Mouse (Mus musculus) heart, adult 10 weeks (tissue): ENCODE data around the gene Olfr684. TPM values are rescaled to one million over a fixed set of nuclear protein-coding genes. Genes with fewer than 3 reads are reported as not detected.

Experiments used
- polyA plus RNA-seq: library from polyadenylated mRNA; stranded (reverse); fragments of 350-450 nt; fragmentation: Illumina TruSeq; extraction: RNeasy Lipid Tissue Mini Kit (QIAGEN cat#74804); gene quantifications from one replicate; pipeline ENCODE4 v1.2.3, GENCODE M21; 2014; ENCODE audit warnings: low read depth, low replicate concordance

The Olfr684 gene
- polyA plus RNA-seq = not detected

DNA sequence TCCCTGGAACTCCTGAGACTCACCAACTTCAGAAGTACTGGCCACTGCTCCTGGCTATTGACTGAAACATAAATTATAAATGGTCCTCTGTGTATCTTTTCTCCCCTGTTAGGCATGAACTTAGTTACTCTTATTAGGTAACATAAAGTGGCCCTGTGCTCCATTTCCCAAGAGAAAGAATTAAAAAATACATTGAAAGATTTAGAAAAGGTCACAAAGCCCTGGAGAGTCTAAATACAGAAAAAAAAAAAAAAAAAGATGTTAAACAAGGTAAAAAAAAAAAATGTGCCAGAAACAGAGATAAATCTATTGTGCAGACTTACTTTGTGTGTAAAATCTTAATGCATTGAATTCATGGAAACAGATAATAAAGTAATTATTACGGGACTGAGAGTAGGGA lies at the start of gene Olfr684:
Olfr684 (minus strand) TSS at position 101 of the 400 bp plus-strand sequence.

DNA sequence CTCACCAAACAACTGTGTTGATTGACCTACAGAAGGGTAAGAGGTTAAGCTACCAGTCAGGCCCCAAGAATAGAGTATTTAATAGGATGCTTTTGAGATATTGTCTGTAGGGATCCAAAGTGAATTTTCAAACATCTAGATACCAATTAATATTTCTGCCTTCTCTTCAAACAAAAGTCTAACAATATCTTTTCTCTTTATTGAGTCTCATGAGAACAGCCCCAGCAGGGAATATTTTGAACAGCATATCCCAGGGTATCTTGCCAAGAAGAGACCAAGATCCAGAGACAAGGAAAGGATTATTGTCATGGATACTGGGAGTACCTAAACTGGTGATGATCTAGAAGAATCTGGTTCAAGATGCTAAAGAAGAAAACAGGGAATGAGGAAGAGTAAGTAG lies 43.9 kb upstream of the Olfr684 start, which contains the start of gene Olfr686:
Olfr686 (minus strand) TSS at position 101 of the 400 bp plus-strand sequence.

DNA sequence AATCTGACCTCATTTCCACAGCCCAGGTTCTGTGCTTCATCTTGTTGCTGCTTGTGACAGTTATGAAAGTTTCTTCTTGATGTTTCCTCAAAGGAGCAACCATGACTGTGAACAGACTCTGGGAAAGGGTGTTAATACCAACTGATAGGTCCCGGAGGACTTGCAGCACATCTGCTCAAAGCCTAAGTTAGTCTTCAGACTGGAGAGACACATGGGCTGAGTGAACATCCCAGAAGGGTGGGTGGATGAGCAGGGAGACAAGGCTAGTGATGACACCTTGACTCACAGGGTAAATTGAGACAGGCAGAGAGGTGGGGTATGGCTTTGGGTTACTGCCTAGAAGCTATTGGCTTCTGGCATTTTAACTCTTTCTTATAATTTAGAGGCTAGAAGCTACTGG lies 22.5 kb upstream of the Olfr684 start, which contains the start of gene Olfr685:
Olfr685 (minus strand) TSS at position 101 of the 400 bp plus-strand sequence.

DNA sequence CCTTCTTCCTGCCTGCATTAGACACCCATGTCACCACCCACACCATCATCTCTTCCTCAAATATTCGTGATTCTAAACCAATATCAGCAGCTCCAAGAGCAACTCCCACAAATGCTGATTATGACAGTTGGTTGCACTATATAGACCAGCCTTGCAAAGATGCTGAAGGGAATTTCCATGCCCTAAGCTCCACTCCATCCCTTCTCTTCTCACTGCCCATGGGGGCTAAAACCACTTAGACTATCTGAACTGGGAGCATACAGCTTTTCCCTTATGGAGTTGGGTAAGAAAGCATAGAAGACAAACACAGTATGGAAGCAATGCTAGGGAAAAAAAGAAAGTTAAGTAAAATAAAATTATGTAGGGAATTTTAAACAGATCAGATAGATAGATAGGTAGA lies 16.5 kb downstream of the Olfr684 start, which contains the start of gene Olfr683:
Olfr683 (minus strand) TSS at position 101 of the 400 bp plus-strand sequence.

DNA sequence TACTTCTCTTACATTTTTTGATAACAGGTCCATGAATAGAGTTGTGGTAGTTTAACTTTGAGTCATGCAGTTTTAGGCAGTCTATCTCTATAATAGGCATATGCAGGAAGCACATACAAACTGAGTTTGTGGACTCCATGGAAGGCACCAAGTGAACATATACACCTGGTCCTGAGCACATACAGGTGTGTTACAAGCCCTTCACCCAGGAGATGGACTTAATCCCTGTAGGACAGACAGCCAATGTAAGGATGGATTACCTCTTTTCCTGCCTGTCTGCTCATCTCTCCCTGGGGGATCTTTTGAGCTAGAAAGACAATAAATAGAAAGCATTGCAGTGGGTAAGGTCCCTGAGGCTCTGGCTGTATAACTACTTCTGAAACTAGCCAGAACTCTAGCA lies 46.9 kb downstream of the Olfr684 start, which contains the start of gene Olfr681:
Olfr681 (plus strand) TSS at position 301 of the 400 bp plus-strand sequence.

Other genes starting within 250 kb of the Olfr684 start
- not detected for gene Olfr667, start 242.2 kb downstream of the Olfr684 start, polyA plus RNA-seq
- gene Olfr668, start 235.6 kb downstream of the Olfr684 start, polyA plus RNA-seq = not detected
- gene Olfr669, start 229.4 kb downstream of the Olfr684 start, polyA plus RNA-seq = not detected
- gene Olfr670, start 201.0 kb downstream of the Olfr684 start, polyA plus RNA-seq = not detected
- gene Olfr671, start 184.5 kb downstream of the Olfr684 start, polyA plus RNA-seq = not detected
- gene Olfr672, start 161.6 kb downstream of the Olfr684 start, polyA plus RNA-seq = not detected
- gene Olfr675, start 135.2 kb downstream of the Olfr684 start, polyA plus RNA-seq = not detected
- gene Olfr676, start 131.0 kb downstream of the Olfr684 start, polyA plus RNA-seq = not detected
- gene Olfr677, start 112.3 kb downstream of the Olfr684 start, polyA plus RNA-seq = not detected
- not detected for gene Olfr678, start 99.2 kb downstream of the Olfr684 start, polyA plus RNA-seq
- gene Olfr679, start 82.4 kb downstream of the Olfr684 start, polyA plus RNA-seq = not detected
- gene Olfr680-ps1, start 70.8 kb downstream of the Olfr684 start, polyA plus RNA-seq = not detected
- gene Olfr681, start 46.8 kb downstream of the Olfr684 start, polyA plus RNA-seq = not detected
- gene Olfr683, start 16.6 kb downstream of the Olfr684 start, polyA plus RNA-seq = not detected
- not detected for gene Olfr685, start 22.4 kb upstream of the Olfr684 start, polyA plus RNA-seq
- gene Olfr686, start 43.8 kb upstream of the Olfr684 start, polyA plus RNA-seq = not detected
- gene Olfr688, start 124.4 kb upstream of the Olfr684 start, polyA plus RNA-seq = not detected
- not detected for gene Olfr689, start 147.5 kb upstream of the Olfr684 start, polyA plus RNA-seq
- not detected for gene Olfr690, start 170.5 kb upstream of the Olfr684 start, polyA plus RNA-seq
- not detected for gene Olfr691, start 178.6 kb upstream of the Olfr684 start, polyA plus RNA-seq
- not detected for gene Olfr692, start 204.6 kb upstream of the Olfr684 start, polyA plus RNA-seq
- not detected for gene Gm5901, start 211.4 kb upstream of the Olfr684 start, polyA plus RNA-seq
- gene Fam160a2, start 236.4 kb upstream of the Olfr684 start, polyA plus RNA-seq = 20.8 TPM
- not detected for gene Cnga4, start 240.9 kb upstream of the Olfr684 start, polyA plus RNA-seq